Mouse (Mus musculus) forebrain, embryonic 13.5 days (tissue): ENCODE measurements around the gene Slc9b2. TPM values are rescaled to one million over a fixed set of nuclear protein-coding genes. Genes with fewer than 3 reads are reported as not detected.
A peak's percentile ranks its signal among the peaks of the same experiment; 100 is the strongest.

ENCODE experiments used
- ATAC-seq: fragments of 200-750 bp; cut with Nextera tagmentation; 2 replicates; pipeline ENCODE4 v1.8.0; 2017
- H3K27ac ChIP-seq: fragments of 300-500 bp; sonication (generic); 2 replicates; pipeline ENCODE4 v1.5.1; 2015; ENCODE audit warnings: inconsistent platforms, mild to moderate bottlenecking, moderate library complexity
- H3K27me3 ChIP-seq: fragments of 300-500 bp; sonication (generic); 2 replicates; pipeline ENCODE4 v1.6.1; 2015; ENCODE audit warnings: mild to moderate bottlenecking, inconsistent platforms
- H3K36me3 ChIP-seq: fragments of 300-500 bp; sonication (generic); 2 replicates; pipeline ENCODE4 v1.6.1; 2015; ENCODE audit warnings: mild to moderate bottlenecking, inconsistent platforms; ENCODE audit not compliant: poor library complexity, severe bottlenecking
- H3K4me1 ChIP-seq: fragments of 300-500 bp; sonication (generic); 2 replicates; pipeline ENCODE4 v1.6.1; 2015; ENCODE audit warnings: inconsistent platforms
- H3K4me2 ChIP-seq: fragments of 300-500 bp; sonication (generic); 2 replicates; pipeline ENCODE4 v1.6.1; 2015; ENCODE audit warnings: inconsistent platforms, mild to moderate bottlenecking, moderate library complexity
- H3K4me3 ChIP-seq: fragments of 300-500 bp; sonication (generic); 2 replicates; pipeline ENCODE4 v1.5.1; 2015; ENCODE audit warnings: mild to moderate bottlenecking, inconsistent platforms
- H3K9ac ChIP-seq: fragments of 300-500 bp; sonication (generic); 2 replicates; pipeline ENCODE4 v1.6.1; 2015; ENCODE audit warnings: mild to moderate bottlenecking, inconsistent platforms
- H3K9me3 ChIP-seq: fragments of 300-500 bp; sonication (generic); replicated peaks from 2 replicates; pipeline ENCODE4 v1.6.1; 2016; ENCODE audit warnings: inconsistent platforms
- WGBS: fragments of 180-500 bp; shearing (Covaris S2); methylation state at CpG from one replicate; pipeline ENCODE4 v1.1.7; 2015; 5-methylcytosine and 5-hydroxymethylcytosine counted together
- polyA plus RNA-seq: library from polyadenylated mRNA; unstranded; fragments of >200 nt; fragmentation: Nextera tagmentation; extraction: Ambion mirVana; gene quantifications from 2 replicates; pipeline ENCODE4 v1.2.1, GENCODE M21; 2015

Slc9b2 gene
- polyA plus RNA-seq: 0.83 and 1.2 TPM in 2 replicates

DNA sequence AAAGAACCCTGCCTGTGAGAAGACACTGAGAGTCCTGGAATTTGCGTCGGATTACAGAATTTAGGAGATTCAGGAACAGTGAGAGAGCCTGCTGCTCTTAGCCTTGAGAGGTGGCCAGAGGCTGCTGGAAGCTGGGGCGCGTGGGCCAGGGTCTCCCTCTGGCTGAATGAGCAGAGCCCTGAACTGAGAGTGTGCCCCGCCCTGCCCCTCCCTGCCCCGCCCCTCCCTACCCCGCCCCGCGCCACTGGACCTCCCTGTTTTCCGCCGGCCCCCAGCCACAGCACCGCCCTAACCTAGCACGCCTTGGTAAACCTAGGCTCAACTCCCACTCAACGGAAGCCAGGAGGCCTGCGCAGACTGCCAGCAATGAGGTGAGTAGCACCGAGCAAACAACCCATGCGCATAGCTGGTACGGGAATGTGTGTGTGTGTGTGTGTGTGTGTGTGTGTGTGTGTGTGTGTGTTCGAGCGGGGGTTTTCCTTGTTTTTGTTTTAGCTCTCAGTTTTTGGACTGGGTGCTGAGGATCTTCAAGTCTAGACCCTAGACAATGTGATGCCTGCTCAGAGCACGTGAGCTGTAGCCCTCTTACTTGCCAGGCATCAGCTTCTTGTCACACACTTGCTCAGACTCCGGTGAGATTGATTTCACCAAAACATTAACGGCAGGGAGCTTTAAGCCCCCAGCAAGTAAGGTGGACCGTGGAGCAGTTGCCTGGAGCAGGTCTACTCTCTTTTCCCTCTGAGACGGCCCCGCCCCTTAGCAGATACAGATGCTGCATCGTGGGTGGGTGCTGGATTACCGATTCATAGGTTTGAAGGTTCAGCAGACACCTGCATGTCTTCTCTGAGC lies at the start of gene Slc9b2:
Gene Slc9b2, plus strand, starts transcription at position 290 of the 849 bp plus-strand sequence.
- peak; percentile 85 for ATAC-seq
- Histone ChIP-seq H3K4me1 (peaks cover 14% of the 10 kb centered on the region), H3K27me3 (no peaks in the 10 kb centered on the region), H3K36me3 (no peaks in the 10 kb centered on the region), H3K4me3 (peak within 1 kb of the TSS; percentile 36), H3K27ac (no peak within 1 kb of the TSS), H3K4me2 (peak within 1 kb of the TSS; percentile 61), H3K9ac (peak within 1 kb of the TSS; percentile 30), H3K9me3 (no peaks in the 10 kb centered on the region)
- WGBS: 9% methylated on average over 26 of the region's 28 CpGs

DNA sequence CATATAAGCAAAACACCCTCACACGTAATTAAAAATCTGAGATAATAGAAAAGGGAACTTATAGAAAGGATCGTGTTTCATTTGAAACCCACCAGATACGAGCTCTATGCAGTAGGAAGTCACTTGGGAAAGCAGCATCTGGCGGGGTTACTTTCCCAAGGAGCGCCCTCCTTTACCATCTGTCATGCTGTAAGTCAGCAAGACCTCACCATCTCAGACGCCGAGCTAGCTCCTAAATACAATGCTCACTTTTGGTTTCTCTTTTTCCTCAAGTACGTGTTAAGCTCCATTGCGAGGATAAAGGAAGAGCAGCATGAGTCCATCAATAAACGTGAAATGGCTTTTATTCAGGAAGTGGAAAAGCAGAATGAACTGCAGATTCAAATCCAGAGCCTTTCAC lies 48.6 kb upstream of the Slc9b2 start:
- 83% methylated on average over 10 of the region's 10 CpGs for WGBS
- Histone ChIP-seq H3K36me3 (peaks cover 80% of the 10 kb centered on the region), H3K27ac (no peak overlapping the region), H3K9me3 (no peaks in the 10 kb centered on the region), H3K4me1 (no peaks in the 10 kb centered on the region), H3K27me3 (no peaks in the 10 kb centered on the region), H3K4me2 (no peak overlapping the region), H3K9ac (no peak overlapping the region), H3K4me3 (no peak overlapping the region)
- ATAC-seq: no peak

GRCm38 (mm10) chr3:135260233-135260632 lies 47.3 kb upstream of the Slc9b2 start:
- Histone ChIP-seq H3K9me3 (no peaks in the 10 kb centered on the region), H3K27ac (no peak overlapping the region), H3K4me3 (no peak overlapping the region), H3K4me1 (no peaks in the 10 kb centered on the region), H3K4me2 (no peak overlapping the region), H3K9ac (no peak overlapping the region), H3K36me3 (peaks cover 90% of the 10 kb centered on the region), H3K27me3 (no peaks in the 10 kb centered on the region)
- no peak for ATAC-seq
- 89% methylated on average over 7 of the region's 7 CpGs for WGBS

DNA sequence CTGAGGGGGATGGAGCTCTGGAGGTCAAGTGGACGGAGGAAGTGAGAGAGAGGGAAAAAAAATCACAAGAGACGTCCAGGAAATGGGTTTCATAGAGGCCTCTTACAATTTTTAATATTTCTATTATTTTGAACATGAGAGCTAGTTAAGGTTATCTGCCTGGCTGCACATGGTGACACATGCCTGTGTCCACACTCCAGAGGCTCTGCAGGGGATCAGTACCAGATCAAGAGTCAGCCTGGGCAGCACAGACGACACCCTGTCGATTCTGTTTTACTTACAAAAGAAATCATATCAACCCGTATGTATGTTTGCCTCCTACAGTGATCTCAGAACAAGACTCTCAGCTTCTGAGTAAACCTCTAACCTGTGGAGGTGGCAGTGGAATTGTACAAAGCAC lies 38.9 kb upstream of the Slc9b2 start:
- Histone ChIP-seq H3K4me1 (no peaks in the 10 kb centered on the region), H3K9me3 (no peaks in the 10 kb centered on the region), H3K4me3 (no peak overlapping the region), H3K27ac (no peak overlapping the region), H3K27me3 (no peaks in the 10 kb centered on the region), H3K9ac (no peak overlapping the region), H3K36me3 (peaks cover 89% of the 10 kb centered on the region), H3K4me2 (no peak overlapping the region)
- WGBS: 91% methylated on average over 5 of the region's 5 CpGs
- no peak for ATAC-seq

DNA sequence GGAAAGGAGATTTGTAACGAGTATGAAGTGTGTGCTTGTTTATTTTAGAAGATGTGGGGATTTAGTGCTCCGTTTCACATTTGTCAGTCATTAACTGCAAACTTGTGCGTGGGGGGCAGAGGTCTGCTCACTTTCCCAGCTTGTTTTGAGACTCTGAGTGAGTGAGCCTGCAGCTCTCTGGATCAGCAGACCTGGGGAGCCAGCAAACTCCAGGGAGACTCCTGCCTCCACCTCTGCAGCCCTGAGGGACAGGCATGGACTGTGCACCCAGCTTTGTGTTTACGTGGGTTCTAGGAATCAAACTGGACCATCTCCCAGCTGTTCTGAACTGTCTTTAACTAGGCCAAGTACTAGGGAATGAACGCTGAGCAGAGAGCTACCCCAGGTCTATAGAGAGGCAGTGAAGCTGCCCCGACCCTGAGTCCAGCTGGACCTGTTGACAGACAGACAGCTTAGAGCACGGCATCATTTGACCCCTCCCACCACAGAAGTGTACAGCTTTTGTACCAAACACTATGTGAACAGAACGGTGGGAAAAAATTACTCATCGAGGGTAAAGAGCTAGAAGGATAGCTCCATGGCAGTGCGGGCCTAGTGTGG lies 38.0 kb upstream of the Slc9b2 start:
- H3K9me3 ChIP-seq: no peaks in the 10 kb centered on the region
- H3K4me3 ChIP-seq: no peak overlapping the region
- H3K36me3 ChIP-seq: peaks cover 85% of the 10 kb centered on the region
- no peaks in the 10 kb centered on the region for H3K4me1 ChIP-seq
- no peak overlapping the region for H3K27ac ChIP-seq
- WGBS: 91% methylated on average over 10 of the region's 10 CpGs
- no peak overlapping the region for H3K9ac ChIP-seq
- H3K27me3 ChIP-seq: no peaks in the 10 kb centered on the region
- no peak for ATAC-seq
- H3K4me2 ChIP-seq: no peak overlapping the region

DNA sequence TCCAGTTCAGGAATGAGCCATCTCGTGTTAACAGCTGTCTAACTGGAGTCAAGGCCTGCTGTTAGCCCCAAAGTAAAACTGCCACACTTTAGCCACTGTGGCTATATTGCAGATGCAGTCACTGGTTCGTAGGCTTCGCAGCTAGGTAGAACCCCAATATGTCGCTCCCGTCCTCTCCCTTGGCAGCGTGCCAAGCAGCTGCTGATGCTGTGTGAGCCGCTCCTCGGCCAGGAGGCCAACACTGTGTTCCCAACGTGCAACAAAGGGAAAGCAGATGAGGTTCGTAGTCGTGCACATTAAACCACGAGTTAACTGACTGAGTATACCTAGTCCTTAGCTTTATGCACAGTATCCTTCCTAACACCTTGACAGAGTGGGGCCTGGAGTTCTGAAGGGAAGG lies 34.9 kb upstream of the Slc9b2 start:
- ATAC-seq: peak; percentile 57; the same call in 1 of the 2 replicates

DNA sequence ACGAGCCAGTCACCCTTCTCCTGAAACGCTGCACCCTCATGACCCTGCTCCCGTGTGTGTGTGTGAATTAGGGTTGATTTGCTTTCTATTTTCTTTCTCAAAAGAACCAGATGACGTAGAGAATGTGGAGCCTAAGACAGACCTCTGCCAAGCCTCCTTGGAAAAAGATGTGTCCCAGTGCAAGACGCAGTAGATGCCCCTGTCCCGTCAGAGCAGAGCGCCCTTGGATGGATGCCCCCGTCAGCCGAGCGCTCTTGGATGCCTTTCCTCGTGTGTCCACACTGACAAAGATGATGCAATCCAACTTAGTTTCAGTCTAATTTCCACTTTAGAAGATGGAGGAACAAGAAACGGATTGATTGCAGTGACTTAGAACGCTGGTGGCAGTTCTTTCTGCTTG lies 34.5 kb upstream of the Slc9b2 start:
- 90% methylated on average over 13 of the region's 13 CpGs for WGBS

More for the DNA sequence above, 34.9 kb upstream of the Slc9b2 start:
- Histone ChIP-seq H3K9ac (no peak overlapping the region), H3K4me1 (no peaks in the 10 kb centered on the region), H3K4me3 (no peak overlapping the region), H3K9me3 (no peaks in the 10 kb centered on the region), H3K4me2 (no peak overlapping the region), H3K27me3 (no peaks in the 10 kb centered on the region), H3K36me3 (peaks cover 64% of the 10 kb centered on the region), H3K27ac (no peak overlapping the region)
- 71% methylated on average over 12 of the region's 12 CpGs for WGBS

DNA sequence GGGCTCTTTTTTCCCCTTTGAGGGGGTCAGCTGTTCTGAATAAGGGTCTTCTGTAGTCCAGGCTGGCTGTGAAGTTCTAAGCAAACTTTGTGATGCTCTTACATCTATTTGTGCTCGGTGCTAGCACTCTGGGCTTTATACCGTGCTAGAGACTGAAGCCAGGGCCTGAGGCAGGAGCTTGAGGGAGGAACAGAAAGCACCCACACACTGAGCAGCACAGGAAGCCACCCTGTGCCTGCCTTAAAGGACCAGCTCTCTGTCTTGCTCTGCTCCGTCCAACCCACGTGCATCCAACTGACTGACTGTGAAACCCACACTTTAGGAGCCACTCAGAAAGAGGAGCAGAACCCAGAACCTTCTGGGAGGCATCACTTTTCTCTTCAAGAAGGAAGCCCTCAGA lies 27.3 kb upstream of the Slc9b2 start:
- H3K36me3 ChIP-seq: no peaks in the 10 kb centered on the region
- H3K4me3 ChIP-seq: no peak overlapping the region
- ATAC-seq: 0 out of 2 replicates have a peak, but pooled peaks have one; percentile 14
- no peak overlapping the region for H3K27ac ChIP-seq
- H3K9me3 ChIP-seq: no peaks in the 10 kb centered on the region
- no peaks in the 10 kb centered on the region for H3K27me3 ChIP-seq
- peaks cover 3% of the 10 kb centered on the region; the same call in 1 of the 2 replicates for H3K4me1 ChIP-seq
- peak overlapping the region; percentile 53; the same call in 1 of the 2 replicates for H3K9ac ChIP-seq
- H3K4me2 ChIP-seq: no peak overlapping the region
- 77% methylated on average over 4 of the region's 4 CpGs for WGBS

More for the DNA sequence above, 34.5 kb upstream of the Slc9b2 start:
- H3K4me3 ChIP-seq: no peak overlapping the region
- H3K27ac ChIP-seq: no peak overlapping the region
- peaks cover 61% of the 10 kb centered on the region for H3K36me3 ChIP-seq
- no peaks in the 10 kb centered on the region for H3K27me3 ChIP-seq
- no peaks in the 10 kb centered on the region for H3K4me1 ChIP-seq
- H3K4me2 ChIP-seq: no peak overlapping the region
- no peak for ATAC-seq
- H3K9me3 ChIP-seq: no peaks in the 10 kb centered on the region
- no peak overlapping the region for H3K9ac ChIP-seq

GRCm38 (mm10) chr3:135280669-135281415 lies 26.7 kb upstream of the Slc9b2 start, which contains the start of gene Bdh2:
TSS of gene Bdh2 (plus strand) at chr3:135281221.
- Histone ChIP-seq H3K9me3 (no peaks in the 10 kb centered on the region), H3K9ac (peak within 1 kb of the TSS; percentile 53), H3K4me3 (no peak within 1 kb of the TSS; the same call in 1 of the 2 replicates), H3K27ac (peak within 1 kb of the TSS; percentile 35; the same call in 1 of the 2 replicates), H3K36me3 (no peaks in the 10 kb centered on the region), H3K4me1 (peaks cover 3% of the 10 kb centered on the region; the same call in 1 of the 2 replicates), H3K4me2 (peak within 1 kb of the TSS; percentile 29; the same call in 1 of the 2 replicates), H3K27me3 (no peaks in the 10 kb centered on the region)
- ATAC-seq: peak; percentile 91
- WGBS: 24% methylated on average over 14 of the region's 14 CpGs

DNA sequence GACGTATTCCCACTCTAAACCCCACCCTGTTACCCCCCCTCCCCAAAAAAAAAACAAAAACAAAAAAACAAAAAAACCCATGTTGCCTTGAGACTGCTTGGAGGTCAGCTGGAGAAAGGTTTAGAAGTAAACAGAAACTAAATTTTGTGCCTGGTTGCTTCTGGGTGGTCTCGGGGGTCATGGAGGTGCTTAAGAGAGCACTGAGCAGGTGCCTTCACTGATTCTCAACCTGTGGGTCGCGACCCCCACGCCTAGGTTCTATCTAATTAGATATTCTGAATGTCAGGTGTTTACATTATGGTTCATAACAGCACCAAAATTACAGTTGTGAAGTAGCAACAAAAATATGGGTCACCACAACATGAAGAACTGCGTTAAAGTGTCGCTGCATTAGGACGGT lies 25.8 kb upstream of the Slc9b2 start:
- no peaks in the 10 kb centered on the region for H3K27me3 ChIP-seq
- H3K4me3 ChIP-seq: no peak overlapping the region
- H3K4me1 ChIP-seq: peaks cover 3% of the 10 kb centered on the region; the same call in 1 of the 2 replicates
- no peak overlapping the region for H3K4me2 ChIP-seq
- H3K9ac ChIP-seq: no peak overlapping the region
- no peaks in the 10 kb centered on the region for H3K36me3 ChIP-seq
- H3K27ac ChIP-seq: no peak overlapping the region
- H3K9me3 ChIP-seq: no peaks in the 10 kb centered on the region
- no peak for ATAC-seq
- 87% methylated on average over 8 of the region's 8 CpGs for WGBS

- Histone ChIP-seq H3K9ac (no peak overlapping the region), H3K27ac (no peak overlapping the region), H3K36me3 (no peaks in the 10 kb centered on the region), H3K9me3 (no peaks in the 10 kb centered on the region), H3K4me1 (peaks cover 3% of the 10 kb centered on the region; the same call in 1 of the 2 replicates), H3K27me3 (no peaks in the 10 kb centered on the region), H3K4me3 (no peak overlapping the region), H3K4me2 (no peak overlapping the region)
- WGBS: 89% methylated on average over 11 of the region's 11 CpGs
- no peak for ATAC-seq
Measured at GRCm38 (mm10) chr3:135285256-135285655, 22.2 kb upstream of the Slc9b2 start.
